Mouse (Mus musculus) gastrocnemius, adult 2 months (tissue): ENCODE measurements around the gene Ms4a15. TPM values are rescaled to one million over a fixed set of nuclear protein-coding genes. Genes with fewer than 3 reads are reported as not detected.

Experiments used
- DNase-seq: peaks from one replicate; pipeline ENCODE4 v3.0.0; 2022
- H3K27ac ChIP-seq: fragments of 200-600 bp; 2 replicates; pipeline ENCODE4 v1.8.1; 2022; ENCODE audit warnings: mild to moderate bottlenecking
- H3K4me3 ChIP-seq: fragments of 200-600 bp; 2 replicates; pipeline ENCODE4 v1.8.1; 2022; ENCODE audit warnings: mild to moderate bottlenecking, moderate library complexity
- CTCF ChIP-seq: fragments of 200-600 bp; IDR thresholded peaks from 2 replicates; pipeline ENCODE4 v1.8.1; 2022; ENCODE audit warnings: antibody characterized with exemption, mild to moderate bottlenecking, moderate library complexity
- intact Hi-C: fragments of 180-260 bp; cut with DNase I; formaldehyde crosslinking; loops from one replicate; pipeline ENCODE4 v1.15.1; 2025
- total RNA-seq, 2 experiments: library from RNA; stranded (reverse); gene quantifications; 2 replicates each; pipeline ENCODE4 v1.2.3; 2021

The Ms4a15 gene
- total RNA-seq, 2 experiments from 2014 or later: not detected

- peak; percentile 81 for DNase-seq
- Histone ChIP-seq H3K27ac (peak overlapping the region; percentile 77), H3K4me3 (peak overlapping the region; percentile 61)
- intact Hi-C loops: loop anchor here (2.0 kb wide), 1 partner anchor 315 kb away; no protein-coding TSS in a partner anchor
- TF ChIP-seq CTCF: peak; percentile 82
Measured at GRCm38 (mm10) chr19:10979184-10980168, 13.6 kb downstream of the Ms4a15 start.

- intact Hi-C loops: no loop called here
- peak; percentile 73 for TF ChIP-seq CTCF
- Histone ChIP-seq H3K27ac (peak overlapping the region; percentile 58), H3K4me3 (no peak overlapping the region)
- no peak for DNase-seq
Measured at GRCm38 (mm10) chr19:10976318-10976717, 16.7 kb downstream of the Ms4a15 start.

GRCm38 (mm10) chr19:10975187-10975586 is 17.9 kb downstream of the Ms4a15 start:
- intact Hi-C loops: no loop called here
- no peak overlapping the region for H3K4me3 ChIP-seq
- DNase-seq: no peak
- TF ChIP-seq CTCF: no peak
- H3K27ac ChIP-seq: peak overlapping the region; percentile 43; the same call in 1 of the 2 replicates

- no peak for TF ChIP-seq CTCF
- DNase-seq: no peak
- Histone ChIP-seq H3K27ac (peak within 1 kb of the TSS; percentile 75), H3K4me3 (no peak within 1 kb of the TSS)
- intact Hi-C loops: no loop called here
Measured at GRCm38 (mm10) chr19:10974238-10974865, 18.7 kb downstream of the Ms4a15 start, which contains the start of gene Ms4a10. Gene Ms4a10 (minus strand): TSS chr19:10974670.

GRCm38 (mm10) chr19:10973187-10973586 is 19.9 kb downstream of the Ms4a15 start:
- Histone ChIP-seq H3K27ac (no peak overlapping the region), H3K4me3 (no peak overlapping the region)
- no peak for TF ChIP-seq CTCF
- intact Hi-C loops: no loop called here
- DNase-seq: no peak

- H3K4me3 ChIP-seq: no peak overlapping the region
- TF ChIP-seq CTCF: no peak
- DNase-seq: no peak
- H3K27ac ChIP-seq: no peak overlapping the region
- intact Hi-C loops: no loop called here
Measured at GRCm38 (mm10) chr19:10972660-10973059, 20.4 kb downstream of the Ms4a15 start.

GRCm38 (mm10) chr19:10970457-10970856 is 22.6 kb downstream of the Ms4a15 start:
- Histone ChIP-seq H3K27ac (no peak overlapping the region), H3K4me3 (no peak overlapping the region)
- DNase-seq: no peak
- TF ChIP-seq CTCF: no peak
- intact Hi-C loops: no loop called here

- Histone ChIP-seq H3K4me3 (no peak overlapping the region), H3K27ac (no peak overlapping the region)
- peak; percentile 57 for DNase-seq
- intact Hi-C loops: no loop called here
- no peak for TF ChIP-seq CTCF
Measured at GRCm38 (mm10) chr19:10968578-10968977, 24.5 kb downstream of the Ms4a15 start.

- intact Hi-C loops: no loop called here
- TF ChIP-seq CTCF: no peak
- H3K4me3 ChIP-seq: no peak overlapping the region
Measured at GRCm38 (mm10) chr19:10965721-10966120, 27.3 kb downstream of the Ms4a15 start.

GRCm38 (mm10) chr19:10959978-10960346 is 33.1 kb downstream of the Ms4a15 start:
- H3K4me3 ChIP-seq: no peak overlapping the region
- DNase-seq: no peak
- intact Hi-C loops: loop anchor here (2.0 kb wide), 3 partner anchors 51 to 281 kb away; partner anchors contain the start of gene Pga5
- no peak overlapping the region for H3K27ac ChIP-seq
- TF ChIP-seq CTCF: no peak

More at GRCm38 (mm10) chr19:10965721-10966120, 27.3 kb downstream of the Ms4a15 start:
- H3K27ac ChIP-seq: no peak overlapping the region
- no peak for DNase-seq

GRCm38 (mm10) chr19:10959085-10959977 is 33.7 kb downstream of the Ms4a15 start:
- peak; percentile 61 for DNase-seq
- intact Hi-C loops: loop anchor here (2.0 kb wide), 3 partner anchors 51 to 281 kb away; partner anchors contain the start of gene Pga5
- Histone ChIP-seq H3K27ac (peak overlapping the region; percentile 80), H3K4me3 (no peak overlapping the region; the same call in 1 of the 2 replicates)
- peak; percentile 84 for TF ChIP-seq CTCF
